Mouse (Mus musculus) ES-Bruce4 (cell line): ENCODE data around the gene Pigk.

Experiments used
- CTCF ChIP-seq: IDR thresholded peaks from one replicate; pipeline ENCODE4 v1.8.1; 2011; ENCODE audit warnings: low read depth, low read length
- POLR2A ChIP-seq: IDR thresholded peaks from one replicate; pipeline ENCODE4 v1.8.1; 2011; ENCODE audit warnings: low read length; ENCODE audit not compliant: insufficient read depth

DNA sequence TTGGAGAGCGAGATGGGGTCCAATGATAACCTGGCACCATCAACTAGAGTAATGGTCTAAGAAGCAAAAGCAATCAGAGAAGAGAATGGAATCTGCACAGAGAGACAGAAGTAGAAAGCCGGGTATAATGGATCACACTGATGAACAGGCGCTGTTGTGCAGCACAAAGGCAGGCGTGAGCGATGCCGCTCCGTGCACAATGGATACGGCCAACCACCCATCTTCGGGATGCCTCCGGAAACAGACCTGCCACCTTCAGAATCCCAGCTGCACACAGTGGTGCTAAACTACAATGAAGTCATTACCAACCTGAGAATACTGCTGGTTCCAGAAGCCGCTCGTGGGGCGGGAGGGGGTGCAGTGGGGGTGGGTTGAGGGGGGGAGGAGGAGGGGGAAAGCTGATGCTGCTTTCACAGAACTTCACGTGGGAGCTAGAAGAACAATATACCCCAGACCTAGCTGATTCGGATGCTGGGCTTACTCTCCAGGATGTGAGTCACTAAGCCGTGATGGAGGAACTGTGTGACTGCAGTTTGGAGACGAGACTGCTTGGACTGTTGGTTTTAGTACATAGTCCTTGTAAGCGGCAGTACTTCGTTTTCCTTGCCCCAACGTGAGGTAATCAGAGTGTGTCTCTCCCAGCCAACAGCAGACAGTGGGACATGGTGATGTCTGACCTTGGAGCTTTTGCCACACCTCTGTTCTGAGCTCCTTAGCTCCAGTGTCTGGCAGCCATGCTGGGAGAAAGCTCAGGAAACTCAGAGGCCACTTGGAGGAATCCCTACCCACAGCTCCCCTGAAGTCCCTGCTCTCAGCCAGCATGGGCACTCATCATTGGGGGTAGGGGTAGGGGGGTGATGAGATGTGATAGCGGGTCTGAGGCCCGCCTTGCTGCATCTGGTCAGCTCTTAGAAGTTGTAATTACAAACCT is 152.4 kb downstream of the Pigk start:
- TF ChIP-seq CTCF (no peak), POLR2A (no peak)
